Mouse (Mus musculus): ENCODE data around the gene Prkab2. TPM values are rescaled to one million over a fixed set of nuclear protein-coding genes. Genes with fewer than 3 reads are reported as not detected.

Gene Prkab2
- 4.4 and 4.6 TPM in 2 replicates for polyA plus RNA-seq (2014; fragmentation: Nextera tagmentation; extraction: Ambion mirVana)

DNA sequence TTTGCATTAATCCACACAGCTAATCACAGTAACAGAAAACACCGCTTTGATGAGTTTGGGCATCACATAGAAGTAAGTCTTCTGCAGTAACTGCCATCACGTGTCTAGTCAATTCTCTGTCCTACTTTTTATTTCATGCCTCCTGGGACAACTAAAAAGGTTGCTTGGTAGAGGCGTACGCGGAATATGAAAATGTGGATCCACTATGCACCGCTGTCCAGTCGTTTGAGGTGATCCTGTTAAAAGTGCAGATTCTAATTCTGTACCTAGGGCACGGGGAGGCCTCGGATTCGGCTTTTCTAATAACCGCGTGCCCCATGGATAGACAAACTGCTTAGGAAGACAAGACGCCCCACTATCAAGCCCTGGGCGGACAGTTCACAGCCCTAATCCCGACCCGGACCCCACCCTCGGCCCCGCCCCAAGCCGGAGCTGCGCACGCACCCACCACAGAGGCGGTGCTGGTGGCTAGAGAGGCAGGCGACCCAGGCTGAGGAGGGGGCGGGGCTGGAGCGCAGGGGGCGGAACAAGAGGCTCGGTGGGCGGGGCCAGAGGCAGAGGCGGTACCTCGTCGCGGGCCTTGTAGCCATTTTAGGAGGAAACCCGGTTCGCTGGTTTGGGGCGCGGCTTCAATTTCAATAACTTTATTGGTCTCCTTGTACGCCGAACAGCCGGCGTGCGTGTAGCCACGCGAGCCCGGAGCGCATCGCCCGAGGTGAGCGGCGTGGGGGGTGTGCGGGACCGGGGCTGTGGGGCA lies at the start of gene Prkab2:
Gene Prkab2 (plus strand): TSS at position 539 of the 757 bp plus-strand sequence.
- H3K27ac ChIP-seq (ENCODE audit: low read depth) = no peak within 1 kb of the TSS; the same call in 1 of the 2 replicates
- H3K4me2 ChIP-seq = peak within 1 kb of the TSS; percentile 90
- 2% methylated on average over 46 of the region's 51 CpGs for WGBS
- peak; percentile 95 for ATAC-seq (ENCODE audit: insufficient read depth)
- peaks cover 2% of the 10 kb centered on the region; the same call in 1 of the 2 replicates for H3K36me3 ChIP-seq (ENCODE audit: insufficient read depth)
- no peaks in the 10 kb centered on the region for H3K9me3 ChIP-seq (ENCODE audit: low read depth, low read length)
- TF ChIP-seq CTCF (IDR thresholded peaks at IDR 0.05; ENCODE audit: low read depth) = no peak
- H3K9ac ChIP-seq = peak within 1 kb of the TSS; percentile 64
- H3K27me3 ChIP-seq (ENCODE audit: insufficient read depth, low read length) = no peaks in the 10 kb centered on the region
- no peaks in the 10 kb centered on the region for H3K4me1 ChIP-seq (ENCODE audit: insufficient read depth)
- DNase-seq = peak; percentile 98
- peak within 1 kb of the TSS; percentile 83 for H3K4me3 ChIP-seq (ENCODE audit: low read depth, low read length)

DNA sequence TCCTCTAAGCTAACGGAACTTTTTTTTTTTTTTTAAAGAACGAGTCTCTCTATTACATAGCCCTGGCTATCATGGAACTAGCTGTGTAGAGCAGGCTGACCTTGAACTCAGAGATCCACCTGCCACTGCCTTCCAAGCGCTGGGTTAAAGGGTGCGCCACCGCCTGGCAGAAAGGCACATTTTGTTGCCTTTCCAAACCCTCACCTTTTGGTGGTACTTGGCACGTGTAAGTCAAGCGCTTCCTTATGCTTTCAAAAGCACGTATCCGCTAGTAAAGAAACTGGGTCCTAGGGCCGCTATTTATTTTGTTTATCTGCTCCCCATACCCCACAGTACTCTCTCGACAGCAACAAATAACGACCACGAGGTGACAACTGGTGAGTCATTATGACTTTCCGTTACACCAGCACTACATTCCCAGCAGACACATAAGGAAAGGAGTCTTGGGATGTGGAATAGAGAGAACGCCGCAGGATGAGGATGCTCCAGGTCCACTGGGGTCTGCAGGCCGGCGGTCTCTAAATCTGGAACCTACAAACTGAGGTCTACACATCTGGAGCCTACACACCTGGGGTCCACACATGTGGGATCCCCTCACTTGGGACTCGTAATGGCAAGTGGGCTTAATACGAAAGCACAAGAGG lies 48.7 kb upstream of the Prkab2 start:
- H3K27ac ChIP-seq (ENCODE audit: low read depth) = peak overlapping the region; percentile 92; the same call in 1 of the 2 replicates
- H3K4me1 ChIP-seq (ENCODE audit: insufficient read depth) = 0 out of 2 replicates have a peak, but pooled peaks cover 3% of the 10 kb centered on the region
- H3K4me2 ChIP-seq = peak overlapping the region; percentile 87
- ATAC-seq (ENCODE audit: insufficient read depth) (peak; percentile 12), DNase-seq (peak; percentile 39)
- H3K27me3 ChIP-seq (ENCODE audit: insufficient read depth, low read length) = no peaks in the 10 kb centered on the region
- no peaks in the 10 kb centered on the region for H3K9me3 ChIP-seq (ENCODE audit: low read depth, low read length)
- TF ChIP-seq CTCF (IDR thresholded peaks at IDR 0.05; ENCODE audit: low read depth) = peak; percentile 60
- H3K9ac ChIP-seq = peak overlapping the region; percentile 73
- H3K36me3 ChIP-seq (ENCODE audit: insufficient read depth) = no peaks in the 10 kb centered on the region
- H3K4me3 ChIP-seq (ENCODE audit: low read depth, low read length) = peak overlapping the region; percentile 69
- WGBS = 4% methylated on average over 20 of the region's 20 CpGs

DNA sequence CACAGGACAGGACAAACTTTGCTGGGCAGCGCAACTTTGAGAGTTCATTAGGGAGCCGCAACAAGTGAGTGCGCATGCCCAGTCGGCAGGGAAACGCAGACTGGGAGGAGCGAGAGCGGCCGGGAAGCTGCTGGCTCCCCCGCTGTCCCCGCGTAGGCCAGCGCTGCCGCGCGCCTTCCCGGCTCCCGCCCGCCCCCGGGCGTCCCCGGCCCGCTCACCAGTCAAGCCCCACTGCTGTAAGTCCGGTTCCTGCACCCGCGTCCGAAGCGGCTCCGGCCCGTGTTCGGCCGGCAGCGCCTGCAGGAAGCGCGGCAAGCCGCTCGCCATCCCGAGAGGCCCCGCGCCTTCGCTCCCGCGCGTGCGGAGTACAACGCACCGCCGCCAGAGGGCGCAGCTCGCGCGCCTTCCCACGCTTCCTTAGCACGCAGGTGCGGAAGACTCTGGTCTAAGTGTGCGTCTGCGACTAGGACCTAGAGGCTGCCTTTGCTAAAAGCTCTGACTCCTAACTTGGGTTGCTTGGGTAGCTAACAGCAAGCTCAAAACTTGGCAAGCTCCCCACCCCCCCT lies 48.1 kb upstream of the Prkab2 start, which contains the start of gene Chd1l:
Gene Chd1l (minus strand): TSS at position 359 of the 566 bp plus-strand sequence.
- peak within 1 kb of the TSS; percentile 87 for H3K4me2 ChIP-seq
- peak within 1 kb of the TSS; percentile 73 for H3K9ac ChIP-seq
- H3K27me3 ChIP-seq (ENCODE audit: insufficient read depth, low read length) = no peaks in the 10 kb centered on the region
- H3K27ac ChIP-seq (ENCODE audit: low read depth) = peak within 1 kb of the TSS; percentile 92
- H3K36me3 ChIP-seq (ENCODE audit: insufficient read depth) = no peaks in the 10 kb centered on the region
- no peaks in the 10 kb centered on the region for H3K9me3 ChIP-seq (ENCODE audit: low read depth, low read length)
- ATAC-seq (ENCODE audit: insufficient read depth) (peak; percentile 95), DNase-seq (peak; percentile 95)
- peak; percentile 88 for TF ChIP-seq CTCF (IDR thresholded peaks at IDR 0.05; ENCODE audit: low read depth)
- peak within 1 kb of the TSS; percentile 69 for H3K4me3 ChIP-seq (ENCODE audit: low read depth, low read length)
- H3K4me1 ChIP-seq (ENCODE audit: insufficient read depth) = 0 out of 2 replicates have a peak, but pooled peaks cover 3% of the 10 kb centered on the region
- WGBS = under 1% methylated on average over 54 of the region's 56 CpGs

DNA sequence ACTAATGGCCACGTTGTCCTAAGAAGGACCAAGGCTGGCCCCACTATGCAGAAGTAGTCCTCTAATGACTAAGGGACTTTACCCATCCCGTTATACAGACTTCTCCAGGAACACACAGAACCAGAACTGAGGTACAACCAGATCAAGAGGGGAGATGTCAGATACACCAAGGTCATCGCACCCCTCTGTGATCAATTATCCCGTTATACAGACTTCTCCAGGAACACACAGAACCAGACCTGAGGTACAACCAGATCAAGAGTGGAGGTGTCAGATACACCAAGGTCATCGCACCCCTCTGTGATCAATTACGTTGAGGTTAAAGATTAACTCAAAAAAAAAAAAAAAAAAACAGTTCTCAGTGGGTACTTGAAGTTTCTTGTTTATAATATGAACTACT lies 47.0 kb upstream of the Prkab2 start:
- DNase-seq (no peak), ATAC-seq (ENCODE audit: insufficient read depth) (no peak)

DNA sequence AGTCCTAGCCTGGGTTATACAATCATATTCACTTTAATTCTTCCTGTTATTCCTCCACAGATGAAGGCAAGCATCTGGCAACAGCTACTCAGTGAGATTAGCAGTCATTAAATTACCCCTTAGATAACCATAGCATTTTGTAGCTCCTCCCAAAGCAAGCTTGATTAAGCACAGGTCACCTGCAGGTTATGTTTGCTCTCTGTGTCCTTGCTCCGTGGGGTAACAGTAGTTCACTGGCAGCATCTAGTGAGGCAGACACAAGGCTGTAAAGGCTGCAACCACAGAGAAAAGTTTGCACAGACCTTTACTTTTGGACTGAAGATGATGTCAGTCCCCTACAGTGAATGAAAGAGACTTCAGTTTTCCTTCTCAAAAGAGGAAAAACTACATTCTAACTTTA lies 42.8 kb upstream of the Prkab2 start:
- no peaks in the 10 kb centered on the region for H3K36me3 ChIP-seq (ENCODE audit: insufficient read depth)
- 6% methylated on average over 1 of the region's 1 CpGs for WGBS
- DNase-seq = no peak

More for the DNA sequence above, 47.0 kb upstream of the Prkab2 start:
- Histone ChIP-seq H3K9ac (no peak overlapping the region), H3K9me3 (ENCODE audit: low read depth, low read length) (no peaks in the 10 kb centered on the region), H3K4me1 (ENCODE audit: insufficient read depth) (0 out of 2 replicates have a peak, but pooled peaks cover 3% of the 10 kb centered on the region), H3K36me3 (ENCODE audit: insufficient read depth) (no peaks in the 10 kb centered on the region), H3K27me3 (ENCODE audit: insufficient read depth, low read length) (no peaks in the 10 kb centered on the region), H3K4me3 (ENCODE audit: low read depth, low read length) (no peak overlapping the region), H3K27ac (ENCODE audit: low read depth) (no peak overlapping the region), H3K4me2 (no peak overlapping the region)
- 81% methylated on average over 6 of the region's 6 CpGs for WGBS
- TF ChIP-seq CTCF (IDR thresholded peaks at IDR 0.05; ENCODE audit: low read depth) = no peak

GRCm38 (mm10) chr3:97615933-97616332 lies 42.1 kb upstream of the Prkab2 start:
- Histone ChIP-seq H3K9ac (no peak overlapping the region), H3K27ac (ENCODE audit: low read depth) (no peak overlapping the region), H3K36me3 (ENCODE audit: insufficient read depth) (no peaks in the 10 kb centered on the region), H3K4me1 (ENCODE audit: insufficient read depth) (no peaks in the 10 kb centered on the region), H3K4me2 (no peak overlapping the region), H3K9me3 (ENCODE audit: low read depth, low read length) (no peaks in the 10 kb centered on the region), H3K27me3 (ENCODE audit: insufficient read depth, low read length) (no peaks in the 10 kb centered on the region), H3K4me3 (ENCODE audit: low read depth, low read length) (no peak overlapping the region)
- no peak for TF ChIP-seq CTCF (IDR thresholded peaks at IDR 0.05; ENCODE audit: low read depth)
- ATAC-seq (ENCODE audit: insufficient read depth) (no peak), DNase-seq (no peak)
- WGBS = 80% methylated on average over 4 of the region's 4 CpGs

More for the DNA sequence above, 42.8 kb upstream of the Prkab2 start:
- Histone ChIP-seq H3K9me3 (ENCODE audit: low read depth, low read length) (no peaks in the 10 kb centered on the region), H3K27ac (ENCODE audit: low read depth) (no peak overlapping the region), H3K4me2 (no peak overlapping the region), H3K4me3 (ENCODE audit: low read depth, low read length) (no peak overlapping the region), H3K9ac (no peak overlapping the region), H3K4me1 (ENCODE audit: insufficient read depth) (no peaks in the 10 kb centered on the region), H3K27me3 (ENCODE audit: insufficient read depth, low read length) (no peaks in the 10 kb centered on the region)
- ATAC-seq (ENCODE audit: insufficient read depth) = no peak
- TF ChIP-seq CTCF (IDR thresholded peaks at IDR 0.05; ENCODE audit: low read depth) = no peak
